Mouse (Mus musculus) thymus, postnatal 36 days (tissue): ENCODE data around the gene Srgap2.
"Not testable (repeated sequence)": the region's sequence is repeated elsewhere in the genome, so short reads cannot be mapped to it uniquely, and the experiment has no call there.

ENCODE experiments used
- DNase-seq, 2 experiments: peaks; one replicate each; pipeline ENCODE4 v3.0.0; 2022; ENCODE audit warnings: mixed read lengths in 2 of 2

Gene Srgap2

DNA sequence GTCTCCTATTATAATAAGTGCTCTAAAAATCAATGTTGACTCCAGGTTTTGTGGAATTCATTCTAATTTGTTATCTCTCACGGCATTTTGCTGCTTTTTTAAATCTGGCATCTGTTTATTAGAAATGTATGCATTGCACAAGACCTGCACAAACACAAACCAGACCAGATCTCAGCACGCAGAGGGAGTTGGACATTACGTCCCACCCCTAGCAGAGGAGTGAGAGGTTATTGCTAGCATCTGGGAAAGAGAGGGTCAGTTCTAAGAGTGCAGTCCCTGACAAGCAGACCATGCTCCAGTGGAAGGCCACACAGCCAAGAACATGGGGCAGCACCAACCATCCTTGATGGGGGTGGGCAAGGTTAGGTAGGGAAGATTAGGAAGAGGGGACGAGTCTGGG, 242.5 kb downstream of the Srgap2 start:
- no peak for DNase-seq

DNA sequence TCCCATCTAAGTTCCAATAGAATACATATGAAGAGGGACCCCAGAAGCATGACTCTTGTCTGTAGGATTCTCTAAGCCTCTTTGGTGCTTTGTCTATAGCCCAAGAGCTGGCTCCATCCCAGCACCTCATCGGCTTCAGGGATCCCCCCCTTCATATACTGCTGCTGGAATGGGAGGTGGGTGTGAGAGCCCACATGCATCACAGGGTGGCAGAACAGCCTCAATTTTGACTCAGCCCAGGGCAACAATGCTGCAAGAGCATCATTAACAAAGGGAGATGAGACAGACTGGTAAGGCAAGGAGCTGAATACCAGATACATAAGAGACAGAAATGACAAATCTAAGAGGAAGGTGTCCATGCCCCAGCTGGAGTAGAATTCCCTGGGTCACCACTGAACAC, 243.0 kb downstream of the Srgap2 start:
- DNase-seq: no peak

DNA sequence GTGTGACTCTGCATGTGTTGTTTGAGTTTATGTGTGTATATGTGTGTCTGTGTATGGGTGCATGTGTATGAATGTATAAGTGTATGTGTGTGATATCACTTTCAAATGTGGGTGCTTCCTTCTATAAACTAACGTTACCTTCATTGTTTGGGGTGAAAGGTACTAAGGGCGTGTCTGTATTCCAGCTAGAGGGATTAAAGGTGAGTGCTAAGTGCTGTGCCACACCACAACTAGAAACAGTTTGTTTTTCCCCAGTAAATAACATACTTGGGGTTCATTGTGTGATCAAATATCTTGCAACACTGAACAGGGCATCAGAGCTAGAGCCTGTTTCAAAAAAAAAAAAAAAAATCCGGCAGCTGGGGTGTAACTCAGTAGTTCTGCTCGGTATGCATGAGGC, 245.4 kb downstream of the Srgap2 start:
- no peak for DNase-seq

DNA sequence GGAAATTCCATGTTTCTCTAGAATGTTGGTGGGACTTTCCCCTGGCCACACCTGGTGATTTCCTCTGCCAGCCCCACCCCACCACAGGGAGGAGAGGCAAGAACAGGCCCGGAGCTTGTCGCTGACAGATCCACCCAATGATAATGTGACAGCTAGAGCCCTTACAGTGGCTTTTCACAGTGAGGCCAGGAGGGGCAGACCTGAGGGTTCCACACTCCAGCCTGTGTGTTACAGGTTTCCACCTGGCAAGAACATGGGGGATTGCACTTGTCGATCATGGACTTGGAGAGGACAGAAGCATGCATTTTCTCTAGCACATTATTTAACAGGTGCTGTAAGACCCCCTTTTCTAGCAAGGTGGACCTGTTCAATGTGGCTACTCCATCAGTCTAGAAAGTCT, 246.9 kb downstream of the Srgap2 start:
- peak; percentile 43 to 66 for DNase-seq

DNA sequence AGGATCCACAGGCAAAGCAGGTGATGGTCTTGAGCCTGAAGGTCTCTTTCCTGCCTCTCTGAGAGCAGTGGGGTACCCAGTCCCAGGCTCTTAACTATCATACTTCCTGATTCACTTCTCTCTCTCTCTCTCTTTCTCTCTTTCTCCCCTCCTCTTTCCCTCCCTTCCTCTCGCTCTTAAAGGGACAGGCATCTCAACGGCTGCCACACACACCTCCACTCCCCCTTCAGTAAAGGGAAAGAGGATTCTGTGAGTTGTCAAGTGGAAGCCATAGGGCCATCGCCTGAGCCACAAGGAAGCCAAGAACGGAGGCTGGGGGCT, 247.7 kb downstream of the Srgap2 start, which contains the start of gene Ikbke:
TSS of gene Ikbke (minus strand) at position 151 of the 321 bp plus-strand sequence.
- DNase-seq: peak in 1 of 2 experiments; percentile 39

DNA sequence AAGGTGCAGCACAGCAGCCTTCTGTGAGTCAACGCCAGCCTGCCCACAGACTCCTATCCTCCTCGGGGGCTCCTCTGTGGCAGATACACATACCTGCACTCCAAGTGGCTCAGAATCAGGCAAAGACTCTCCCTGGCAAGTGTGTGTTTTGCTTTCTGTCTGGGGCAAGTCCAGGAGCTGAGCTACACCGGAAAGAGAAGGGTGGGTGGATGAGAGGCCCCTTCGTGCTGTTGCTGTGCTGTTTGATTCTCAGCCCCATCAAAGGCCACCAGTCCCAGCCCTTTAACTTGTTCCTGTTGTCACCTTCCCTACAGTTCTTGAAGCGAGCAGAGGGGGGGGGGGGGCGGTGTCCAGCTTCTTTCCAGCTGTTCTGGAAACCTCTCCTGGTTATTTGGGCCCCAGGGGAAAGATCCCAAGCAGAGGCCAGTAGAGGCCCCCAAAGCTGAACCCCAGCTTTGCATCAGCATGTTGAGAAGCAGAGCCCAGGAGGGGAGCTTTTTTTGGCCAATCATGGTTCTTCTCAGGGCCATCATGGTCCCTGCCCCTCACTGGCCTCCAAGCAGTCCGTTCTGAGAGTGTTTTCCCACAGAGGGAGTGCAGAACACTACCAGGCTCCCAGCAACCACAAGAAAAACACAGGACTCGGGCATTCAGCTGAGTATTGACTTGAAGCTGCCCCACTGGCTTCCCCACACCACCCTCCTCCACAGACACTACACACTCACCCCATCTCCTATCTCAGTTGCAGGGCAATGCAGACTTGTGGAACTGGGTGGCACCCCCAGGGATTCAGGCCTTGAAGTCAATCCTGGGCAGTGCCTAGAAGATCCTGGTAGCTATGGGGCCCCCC, 248.3 kb downstream of the Srgap2 start:
- peak; percentile 44 to 67 for DNase-seq

DNA sequence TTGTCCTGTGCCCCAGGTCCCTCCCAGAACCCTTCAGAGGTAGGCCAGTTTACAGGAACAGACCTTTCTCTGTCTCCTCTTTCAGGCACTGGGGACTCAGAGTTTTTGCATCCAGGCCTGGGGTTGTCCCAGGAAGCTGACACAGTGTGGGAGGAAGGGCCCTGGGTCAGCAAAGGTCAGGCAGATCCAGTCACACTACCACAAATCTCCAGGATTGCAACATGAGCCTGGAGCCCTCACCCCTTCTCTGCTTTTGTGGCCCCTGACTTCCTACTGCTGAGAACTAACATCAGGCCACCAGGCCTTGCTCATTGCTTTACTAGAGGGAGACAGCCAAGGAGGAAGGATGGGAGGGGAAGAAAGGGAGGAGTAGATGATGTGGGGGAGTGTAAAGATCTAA, 250.3 kb downstream of the Srgap2 start:
- DNase-seq: no peak

DNA sequence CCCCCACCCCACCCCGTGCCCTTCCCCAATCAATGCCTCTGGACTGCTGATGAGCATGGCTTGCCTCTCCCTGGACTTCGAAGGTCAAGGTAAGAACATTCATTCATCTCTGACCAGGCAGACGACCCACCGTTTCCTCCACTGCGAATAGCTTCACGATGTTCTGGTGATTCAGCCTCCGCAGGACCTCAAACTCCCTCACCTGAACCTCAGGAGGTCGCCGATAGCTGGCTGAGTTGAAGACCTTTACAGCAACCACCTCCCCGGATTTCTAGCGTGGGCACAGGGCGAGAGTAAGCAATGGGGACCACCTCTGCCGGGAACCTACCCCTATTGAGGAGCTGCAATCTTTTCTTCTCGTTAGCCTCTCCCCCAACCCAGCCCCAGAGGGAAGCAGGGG, 251.6 kb downstream of the Srgap2 start:
- no peak for DNase-seq

DNA sequence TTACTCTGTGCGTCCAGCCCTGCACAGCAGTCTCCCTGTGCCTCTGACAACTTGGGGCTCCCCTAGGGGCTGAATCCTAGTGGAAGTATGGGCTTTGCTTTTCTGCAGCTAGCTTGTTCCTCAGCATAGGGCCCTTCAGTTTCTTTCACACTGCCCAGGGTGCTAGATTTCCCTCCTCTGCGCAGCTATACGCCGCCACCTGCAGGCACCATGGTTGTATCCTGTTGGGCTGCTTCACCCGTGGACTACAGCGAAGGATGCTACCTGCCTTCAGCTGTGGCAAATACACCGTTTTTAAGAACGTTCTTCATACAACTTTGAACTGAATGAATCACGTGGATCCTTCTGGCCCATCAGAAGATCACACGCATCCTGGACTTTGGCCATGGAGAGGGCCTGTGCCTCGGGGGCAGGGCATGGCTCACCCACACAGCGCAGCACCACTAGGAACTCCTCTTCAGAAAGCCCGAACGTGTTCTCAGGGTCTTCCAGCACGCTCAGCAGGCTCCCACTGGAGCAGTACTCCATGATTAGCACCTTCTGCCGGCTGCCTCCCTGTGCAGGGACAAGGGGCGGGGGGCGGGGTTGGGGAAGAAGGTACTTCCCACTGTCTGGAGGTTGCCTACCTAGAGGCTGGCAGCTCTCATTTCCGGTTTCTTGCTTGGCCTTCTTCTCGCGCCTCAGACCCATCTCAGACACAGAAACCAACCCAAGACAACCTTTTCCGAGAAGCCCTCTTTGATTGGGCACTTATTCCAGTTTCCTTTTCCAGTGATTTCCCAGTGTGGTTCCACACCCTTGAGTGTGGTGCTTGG, 252.2 kb downstream of the Srgap2 start:
- peak in 1 of 2 experiments; percentile 23 for DNase-seq

DNA sequence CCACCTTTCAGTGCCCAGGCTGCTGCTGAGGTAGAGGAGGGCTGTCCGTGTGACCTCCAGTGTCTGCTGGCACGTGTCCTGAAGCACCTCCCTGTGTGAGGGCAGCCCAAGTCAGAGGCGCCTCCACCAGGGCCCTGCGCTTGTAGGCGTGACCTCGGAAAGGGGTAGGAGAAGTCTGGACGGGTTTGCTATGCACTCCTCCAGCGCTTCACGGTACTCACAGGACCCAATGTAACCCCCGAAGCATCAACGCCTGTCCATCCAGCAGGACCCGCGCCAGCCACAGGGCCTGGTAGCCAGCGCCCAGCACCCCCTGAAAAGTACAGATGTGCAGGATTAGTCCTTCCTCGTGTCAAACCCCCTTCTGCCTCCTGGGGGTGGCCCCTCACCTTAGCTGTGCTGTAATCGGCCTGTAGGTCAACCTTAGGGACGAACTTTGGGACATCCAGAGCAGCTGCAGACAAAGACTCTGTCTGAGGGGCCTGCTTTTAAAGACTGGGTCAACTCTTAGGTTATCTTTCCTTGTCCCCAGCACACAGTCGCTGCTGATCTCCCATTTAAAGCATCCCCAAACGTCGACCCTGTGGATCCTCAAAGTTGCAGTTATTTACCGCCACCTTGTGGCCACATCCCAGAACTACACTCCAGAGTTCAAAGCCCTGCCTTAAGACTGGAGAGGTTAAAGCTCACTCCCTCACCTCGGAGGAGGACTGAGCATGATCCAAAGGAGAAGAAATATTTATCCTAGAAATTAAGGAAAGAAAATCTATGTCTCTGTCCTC, 257.2 kb downstream of the Srgap2 start:
- DNase-seq: peak; percentile 74 to 76

DNA sequence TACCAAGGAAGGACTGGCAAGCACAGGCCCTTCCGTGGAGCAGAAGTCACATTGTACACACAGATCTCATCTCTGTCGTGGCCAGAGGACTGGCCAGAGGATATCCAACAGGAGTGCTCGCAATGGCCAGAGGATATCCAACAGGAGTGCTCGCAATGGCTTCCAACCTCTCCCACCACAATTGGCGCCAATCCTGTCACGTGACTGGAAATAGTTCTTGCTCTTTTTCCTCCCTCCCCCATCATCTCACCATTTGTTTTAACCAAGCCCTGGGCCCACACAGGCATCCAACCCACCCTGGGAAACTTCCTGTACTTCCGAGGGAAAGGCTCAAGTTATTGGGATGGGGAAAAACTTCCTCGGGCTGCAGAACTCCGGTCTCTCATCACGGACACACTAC, 258.4 kb downstream of the Srgap2 start:
- no peak for DNase-seq

DNA sequence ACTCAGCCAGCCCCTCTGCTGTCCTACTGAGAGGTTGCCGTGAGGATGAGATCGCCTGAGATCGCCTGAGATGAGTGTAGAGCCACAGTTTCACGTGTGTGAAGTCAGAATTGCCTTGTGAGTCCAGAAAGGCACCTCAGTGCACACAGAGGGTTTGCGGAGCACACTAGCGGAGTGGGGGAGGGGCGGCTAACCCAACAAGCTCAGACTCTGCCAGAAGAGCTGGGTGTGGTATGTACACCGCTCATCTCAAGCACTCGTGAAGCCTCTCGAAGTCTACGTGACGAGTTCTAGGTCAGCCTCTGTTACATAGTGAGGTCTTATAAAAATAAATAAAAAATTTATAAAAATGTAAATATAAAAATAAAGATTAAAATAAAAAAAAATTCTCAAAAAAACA, 263.2 kb downstream of the Srgap2 start:
- DNase-seq: no peak

DNA sequence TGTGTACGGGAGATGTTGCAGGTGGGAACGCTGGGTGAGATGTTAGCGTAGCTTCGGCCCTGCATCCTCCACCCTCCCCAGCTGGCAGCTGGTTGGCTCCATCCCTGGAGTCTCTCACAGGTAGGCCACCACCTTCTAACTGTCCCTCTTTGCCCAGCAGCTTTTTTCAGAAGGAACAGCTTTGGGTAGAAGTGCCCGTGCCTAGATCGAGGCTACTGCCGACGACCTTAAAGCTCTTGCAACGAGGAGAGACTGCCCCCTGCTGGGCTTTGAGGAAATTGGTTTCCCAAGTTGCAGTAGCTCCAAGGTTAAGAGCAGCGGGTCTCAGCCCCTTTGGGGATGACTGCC, 266.9 kb downstream of the Srgap2 start:
- DNase-seq: peak; percentile 62 to 64

DNA sequence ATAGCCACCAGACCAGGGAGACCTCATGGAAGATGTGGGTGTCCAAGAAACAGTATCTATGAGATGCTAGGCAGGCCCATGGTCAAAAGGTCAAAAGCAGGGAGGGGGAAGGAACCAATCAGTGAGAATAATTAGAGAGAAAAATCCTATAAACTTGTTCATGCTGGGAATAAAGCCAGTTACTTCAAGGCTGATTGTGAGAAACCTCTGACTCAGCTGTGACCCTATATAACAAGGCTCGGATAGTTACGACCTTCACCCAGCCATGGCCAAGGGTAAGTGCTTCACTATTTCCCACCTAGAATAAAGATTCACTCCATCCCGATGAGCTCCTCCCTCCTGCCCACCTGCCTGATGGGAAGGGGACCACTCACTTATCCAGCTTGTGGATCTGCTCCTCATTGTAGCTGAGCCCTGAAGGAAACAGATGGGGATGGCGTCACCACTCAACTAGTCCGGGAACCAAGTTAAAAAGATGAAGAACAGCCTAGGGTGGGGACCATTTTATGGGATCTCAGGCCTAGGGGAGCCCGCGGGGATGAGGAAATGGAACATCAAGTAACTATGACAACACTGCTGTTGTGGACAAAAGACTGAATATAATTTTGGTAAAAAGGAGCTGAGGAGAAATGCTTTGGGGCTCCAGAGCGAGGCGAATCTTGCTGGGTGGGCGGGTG, 267.4 kb downstream of the Srgap2 start:
- DNase-seq: no peak

DNA sequence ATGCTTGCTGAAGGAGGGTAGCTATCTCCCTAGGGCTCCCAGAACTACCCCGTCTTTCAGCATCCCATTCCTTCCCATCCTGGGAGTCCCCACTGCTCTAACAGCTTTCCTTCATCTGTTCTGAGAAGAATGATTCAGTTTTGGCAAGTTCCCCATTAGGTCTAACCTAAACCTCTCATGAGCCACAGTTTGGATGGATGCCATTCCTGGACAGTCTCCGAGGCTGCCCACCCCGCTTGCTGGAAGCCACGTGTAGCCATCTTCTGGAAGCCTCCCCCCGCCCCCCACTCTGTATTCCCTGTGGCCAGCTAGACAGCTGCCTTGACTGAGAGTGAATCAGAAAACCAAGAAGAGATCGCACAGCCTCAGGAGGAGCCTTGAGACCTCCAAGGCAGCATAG, 269.9 kb downstream of the Srgap2 start:
- DNase-seq: no peak

DNA sequence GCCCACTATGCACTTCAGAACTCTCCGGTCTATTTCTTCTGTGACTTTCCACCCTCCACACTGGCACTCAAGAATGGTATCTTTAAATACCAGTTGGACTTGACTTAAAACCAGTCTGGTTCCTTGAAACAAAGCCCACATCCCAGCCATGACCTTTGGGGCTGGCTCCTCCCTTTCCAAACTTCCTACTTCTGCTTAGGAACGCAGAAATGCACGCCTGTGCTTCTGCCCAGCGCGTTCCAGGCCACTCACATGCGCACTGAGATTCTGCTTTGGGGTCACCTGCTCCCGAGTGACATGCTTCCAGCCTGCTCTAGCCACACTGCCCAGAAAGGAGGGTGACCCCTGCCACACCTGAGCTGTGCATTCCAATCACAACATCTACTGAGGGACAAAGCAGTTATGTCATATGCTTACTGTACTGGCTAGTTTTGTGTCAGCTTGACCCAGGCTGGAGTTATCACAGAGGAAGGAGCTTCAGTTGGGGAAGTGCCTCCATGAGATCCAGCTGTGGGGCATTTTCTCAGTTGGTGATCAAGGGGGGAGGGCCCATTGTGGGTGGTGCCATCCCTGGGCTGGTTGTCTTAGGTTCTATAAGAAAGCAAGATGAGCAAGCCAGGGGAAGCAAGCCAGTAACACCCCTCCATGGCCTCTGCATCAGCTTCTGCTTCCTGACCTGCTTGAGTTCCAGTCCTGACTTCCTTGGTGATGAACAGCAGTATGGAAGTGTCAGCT, 274.5 kb downstream of the Srgap2 start:
- DNase-seq: not testable (repeated sequence)

DNA sequence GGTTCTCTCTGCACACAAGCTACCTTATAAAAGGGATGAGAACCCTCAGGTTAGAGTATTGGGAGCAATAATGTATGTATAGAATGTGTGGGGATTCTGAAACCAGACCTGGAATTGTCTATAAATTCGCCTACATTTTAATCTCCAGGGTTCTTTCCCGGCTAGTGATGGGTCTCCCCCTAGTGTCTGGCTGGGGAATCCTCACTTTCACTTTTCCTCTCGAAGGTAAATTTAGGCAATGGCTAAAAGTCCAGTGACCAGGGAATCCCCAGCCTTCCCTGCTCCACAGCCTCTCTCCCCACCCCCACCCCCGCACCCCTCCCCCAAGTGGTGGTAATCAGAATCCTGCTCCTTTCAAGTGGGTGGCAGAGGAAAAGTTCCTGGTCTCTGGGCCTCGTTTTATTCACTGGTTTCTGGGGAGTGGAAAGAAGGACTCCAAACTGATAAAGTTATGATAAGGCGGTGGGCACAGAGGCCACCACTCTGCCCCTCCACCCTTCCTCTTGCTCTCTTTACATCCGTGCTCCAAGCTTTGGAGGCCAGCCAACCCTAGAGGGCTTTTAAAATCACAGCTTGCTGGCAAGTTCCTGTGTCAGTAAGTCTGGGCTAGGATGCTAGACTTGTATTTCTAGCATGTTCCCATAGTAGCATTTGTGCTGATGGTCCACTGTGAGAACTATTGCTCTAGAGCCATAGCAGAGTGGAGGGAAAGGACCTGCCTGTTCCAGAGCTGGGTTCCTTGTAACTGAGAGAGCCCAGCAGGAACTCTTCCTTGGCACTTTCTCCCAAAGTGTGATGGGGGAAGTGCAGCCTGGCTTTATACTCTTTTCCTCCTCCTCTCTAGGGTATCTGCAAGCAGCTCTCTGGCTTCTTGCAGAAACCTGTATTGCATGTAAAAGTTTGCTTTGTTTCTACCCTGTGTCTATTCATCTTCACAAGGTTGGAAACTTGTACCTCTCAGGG, 280.4 kb downstream of the Srgap2 start:
- DNase-seq: no peak

DNA sequence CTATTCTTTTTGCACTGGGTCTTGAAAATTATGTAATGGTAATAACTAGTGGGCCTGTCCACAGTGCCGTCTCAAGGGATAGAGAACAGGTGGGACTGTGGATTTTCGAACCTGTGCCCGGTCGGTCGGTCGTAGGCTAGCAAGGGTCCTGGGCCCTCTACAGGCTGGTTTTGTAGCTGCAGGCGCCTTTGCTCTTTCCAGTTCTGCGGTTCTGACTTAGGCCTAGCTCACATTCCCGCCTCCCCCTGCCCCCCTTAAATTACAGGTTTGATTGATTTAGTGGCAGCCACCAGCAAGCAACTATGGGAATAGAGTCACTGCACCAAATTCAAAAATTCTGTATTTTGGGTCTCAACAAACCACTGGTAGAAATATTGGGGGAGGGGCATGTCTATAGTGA, 281.2 kb downstream of the Srgap2 start:
- peak; percentile 40 to 45 for DNase-seq

DNA sequence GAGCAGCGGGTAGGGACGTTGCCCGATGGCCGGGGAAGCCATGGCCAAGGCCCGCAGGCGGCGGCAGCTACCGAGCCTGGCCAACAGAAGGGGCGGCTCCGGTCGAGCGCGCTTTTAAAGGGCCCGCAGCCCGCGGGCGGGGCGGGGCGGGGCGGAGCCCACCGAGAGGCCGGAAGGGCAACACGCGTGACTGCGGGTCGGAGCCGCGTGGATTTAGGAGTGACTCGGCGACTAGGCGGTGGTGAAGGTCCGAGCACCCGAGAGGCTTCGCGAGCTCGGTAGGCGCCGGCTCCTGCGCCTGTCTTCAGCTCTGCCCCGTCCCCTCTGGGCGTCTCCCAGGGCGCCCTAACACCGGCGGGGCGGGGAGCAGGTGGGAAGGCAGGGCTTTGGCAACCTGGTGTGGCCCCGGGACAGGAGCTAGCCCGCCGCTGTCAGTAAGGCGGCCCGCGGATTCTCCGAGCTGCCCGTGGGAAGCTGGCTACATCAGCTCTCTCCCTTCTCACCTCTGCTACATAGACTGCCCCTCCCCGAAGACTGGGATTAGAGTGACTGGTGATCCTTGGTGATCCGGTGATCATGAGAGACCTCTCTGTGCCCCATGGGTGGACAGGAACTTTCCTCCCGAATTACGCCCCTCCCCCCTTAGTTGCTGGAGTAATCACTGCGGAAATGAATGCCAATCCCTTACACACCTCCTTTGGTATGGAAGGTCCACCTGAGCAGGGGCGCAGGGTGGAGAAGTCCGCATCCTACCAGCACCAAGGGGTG, 281.9 kb downstream of the Srgap2 start, which contains the start of gene Rassf5:
TSS of gene Rassf5 (minus strand) at position 170 of the 768 bp plus-strand sequence.
- peak; percentile 35 to 48 for DNase-seq

DNA sequence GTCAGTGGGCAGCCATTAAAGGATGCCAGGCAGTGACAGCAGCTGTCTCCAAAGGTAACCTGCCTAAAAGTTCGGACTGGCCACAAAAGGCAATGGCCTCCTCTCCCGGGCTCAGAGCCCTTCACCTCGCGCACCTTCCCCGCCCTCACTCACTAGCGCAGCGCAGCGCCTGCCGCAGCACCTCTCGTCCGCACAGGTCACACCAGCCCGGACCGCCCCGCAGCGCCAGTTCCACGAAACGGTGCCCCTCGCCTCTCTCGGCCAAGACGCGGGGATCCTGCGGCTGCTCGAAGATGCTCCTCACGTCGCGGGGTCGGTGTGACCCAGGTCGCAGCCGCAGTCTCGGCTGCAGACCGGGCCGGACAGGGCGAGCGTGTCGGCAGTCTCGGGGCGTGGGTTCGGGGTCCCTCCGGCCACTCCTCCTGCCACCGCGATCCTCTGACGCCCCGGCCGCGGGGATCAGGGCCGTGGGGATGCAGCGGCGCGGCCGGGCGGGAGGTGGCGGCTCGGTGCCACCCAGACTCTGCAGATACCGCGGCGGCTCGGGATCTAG, 282.5 kb downstream of the Srgap2 start:
- DNase-seq: peak in 1 of 2 experiments; percentile 8
